Mouse (Mus musculus): ENCODE measurements around the gene Syt7. TPM values are rescaled to one million over a fixed set of nuclear protein-coding genes. Genes with fewer than 3 reads are reported as not detected.

The Syt7 gene
- polyA plus RNA-seq (2012; rRNA removed) = 0.14 and 0.20 TPM in 2 replicates

GRCm38 (mm10) chr19:10388615-10389313, at the start of gene Syt7:
TSS of gene Syt7 (plus strand) at chr19:10389090.

GRCm38 (mm10) chr19:10456752-10457483, 68.0 kb downstream of the Syt7 start, which contains the start of gene Lrrc10b:
TSS of gene Lrrc10b (minus strand) at chr19:10457473.

GRCm38 (mm10) chr19:10482703-10483102, 93.8 kb downstream of the Syt7 start, which contains the start of gene Ppp1r32:
TSS of gene Ppp1r32 (minus strand) at chr19:10482928.

Other genes with a start within 250 kb of the Syt7 start
- 57.9 and 75.8 TPM in 2 replicates for gene Fads1, start 206.2 kb upstream of the Syt7 start, polyA plus RNA-seq (2012; rRNA removed)
- 79.7 and 88.9 TPM in 2 replicates for gene Tmem258, start 185.1 kb upstream of the Syt7 start, polyA plus RNA-seq (2012; rRNA removed)
- 30.4 and 32.9 TPM in 2 replicates for gene Fen1, start 184.9 kb upstream of the Syt7 start, polyA plus RNA-seq (2012; rRNA removed)
- 4.6 and 6.9 TPM in 2 replicates for gene Myrf, start 148.3 kb upstream of the Syt7 start, polyA plus RNA-seq (2012; rRNA removed)
- gene Dagla, start 84.2 kb upstream of the Syt7 start, polyA plus RNA-seq (2012; rRNA removed) = 0.37 and 0.38 TPM in 2 replicates
- gene Lrrc10b, start 68.4 kb downstream of the Syt7 start, polyA plus RNA-seq (2012; rRNA removed) = 0.05 and 0.06 TPM in 2 replicates
- gene Ppp1r32, start 93.8 kb downstream of the Syt7 start, polyA plus RNA-seq (2012; rRNA removed) = 0.18 and 0.21 TPM in 2 replicates
- gene Cpsf7, start 136.2 kb downstream of the Syt7 start, polyA plus RNA-seq (2012; rRNA removed) = 19.1 and 22.0 TPM in 2 replicates
- gene Sdhaf2, start 137.1 kb downstream of the Syt7 start, polyA plus RNA-seq (2012; rRNA removed) = 18.3 and 19.4 TPM in 2 replicates
- 12.5 and 14.9 TPM in 2 replicates for gene Tmem216, start 167.1 kb downstream of the Syt7 start, polyA plus RNA-seq (2012; rRNA removed)
- 21.5 and 23.8 TPM in 2 replicates for gene Cyb561a3, start 188.1 kb downstream of the Syt7 start, polyA plus RNA-seq (2012; rRNA removed)
- 6.7 and 6.9 TPM in 2 replicates for gene Tmem138, start 188.3 kb downstream of the Syt7 start, polyA plus RNA-seq (2012; rRNA removed)
- gene Ddb1, start 216.2 kb downstream of the Syt7 start, polyA plus RNA-seq (2012; rRNA removed) = 78.8 and 85.5 TPM in 2 replicates
- gene Tkfc, start 216.6 kb downstream of the Syt7 start, polyA plus RNA-seq (2012; rRNA removed) = 70.0 and 78.9 TPM in 2 replicates
- gene Vwce, start 245.1 kb downstream of the Syt7 start, polyA plus RNA-seq (2012; rRNA removed) = 15.1 and 19.5 TPM in 2 replicates